Mouse (Mus musculus) megakaryocyte progenitor cell, adult 5-6 weeks (primary cell): ENCODE measurements around the gene Fem1a. TPM values are rescaled to one million over a fixed set of nuclear protein-coding genes. Genes with fewer than 3 reads are reported as not detected.
A peak's percentile ranks its signal among the peaks of the same experiment; 100 is the strongest.

Experiments used
- ATAC-seq: replicated peaks from 2 replicates; pipeline ENCODE4 v1.8.0; 2016; ENCODE audit warnings: mild to moderate bottlenecking, moderate TSS enrichment, inconsistent platforms; ENCODE audit not compliant: poor library complexity
- total RNA-seq, 2 experiments: library from RNA; stranded (forward) in 1 of 2; stranded (reverse) in 1 of 2; fragments of 157-497, 149-512 nt in 1 of 2; fragments of 200-1000 nt in 1 of 2; gene quantifications; 2 replicates each; pipeline versions ENCODE4 v1.2.3 to v1.2.4; 2015 to 2017

The Fem1a gene
- total RNA-seq, 2 experiments from 2014 or later, result 15.3 to 20.7 TPM

DNA sequence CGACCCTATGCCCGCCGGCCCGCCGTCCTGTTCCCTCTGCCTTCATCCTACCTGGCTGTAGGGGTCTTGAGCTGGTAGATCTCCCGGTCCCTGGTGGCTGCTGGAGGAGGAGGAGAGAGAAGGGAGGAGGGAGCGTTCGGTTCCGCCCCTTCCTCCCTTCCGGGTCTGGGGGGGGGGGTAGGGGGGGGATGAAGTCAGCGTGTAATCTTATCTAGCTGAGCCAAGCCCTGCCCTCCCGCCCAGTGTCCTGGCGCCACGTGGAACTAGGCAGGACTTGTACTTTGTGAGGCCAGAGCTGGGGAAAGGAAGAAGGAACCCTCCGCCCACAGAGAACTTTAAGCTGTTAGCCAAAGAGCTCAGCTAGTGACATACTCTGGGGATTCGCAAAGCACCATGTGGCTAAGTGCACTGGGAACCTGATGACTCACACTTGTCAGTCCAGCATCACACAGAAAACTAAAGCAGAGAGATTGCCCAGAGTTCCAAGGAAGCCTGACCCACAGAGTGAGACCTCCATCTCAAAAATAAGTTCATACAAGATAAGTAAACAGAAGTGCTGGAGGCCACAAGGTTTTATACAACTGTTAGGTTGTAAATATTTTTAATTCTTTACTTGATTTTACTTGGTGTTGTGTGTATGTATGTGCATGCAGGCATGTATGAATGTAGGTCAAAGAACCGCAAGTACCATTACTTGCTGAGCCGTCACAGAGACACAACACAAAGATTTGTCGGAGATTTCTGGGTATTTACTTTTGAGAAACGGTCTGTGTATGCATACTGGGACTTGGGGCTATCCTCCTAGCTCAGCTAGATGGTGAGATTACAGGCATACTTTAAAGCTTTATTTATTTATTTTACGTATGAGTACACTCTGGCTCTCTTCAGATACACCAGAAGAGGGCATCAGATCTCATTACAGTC, 20.3 kb downstream of the Fem1a start, which contains the start of gene Ticam1:
Gene Ticam1 (minus strand): TSS at position 144 of the 924 bp plus-strand sequence.
- ATAC-seq, result peak; percentile 84

DNA sequence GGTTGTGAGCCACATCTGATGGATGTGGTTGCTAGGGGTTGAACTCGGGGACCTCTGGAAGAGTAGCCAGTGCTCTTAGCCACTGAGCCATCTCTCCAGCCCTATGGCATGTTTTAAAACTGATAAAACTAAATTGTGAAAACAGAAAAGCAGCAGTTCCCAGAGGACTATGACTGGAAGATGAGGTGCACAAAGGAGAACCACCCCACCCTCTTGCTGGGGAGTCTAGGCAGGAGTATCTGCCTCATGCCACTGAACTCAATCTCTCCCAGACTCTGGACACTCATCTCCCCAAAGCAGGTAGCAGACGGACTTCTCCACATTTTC, 20.9 kb downstream of the Fem1a start:
- no peak for ATAC-seq

DNA sequence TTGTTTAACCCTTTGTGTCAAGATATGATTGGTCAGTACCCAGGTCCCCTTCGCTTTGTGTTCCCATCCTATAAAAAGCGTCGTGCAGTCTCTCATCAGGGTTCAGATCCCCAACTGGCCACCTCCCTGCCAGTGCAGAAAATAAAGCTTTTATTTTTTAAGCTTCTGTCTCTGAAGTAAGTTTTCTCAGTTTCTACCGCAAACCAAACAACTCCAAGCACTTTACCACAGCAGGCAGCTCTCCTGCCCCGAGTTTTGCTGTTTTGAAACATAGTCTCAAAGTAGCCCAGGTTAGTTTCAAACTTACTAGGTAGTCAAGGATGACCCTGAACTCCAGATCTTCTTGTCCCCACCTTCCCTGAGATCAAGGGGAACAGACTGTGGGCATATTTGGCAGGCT, 21.7 kb downstream of the Fem1a start:
- no peak for ATAC-seq

DNA sequence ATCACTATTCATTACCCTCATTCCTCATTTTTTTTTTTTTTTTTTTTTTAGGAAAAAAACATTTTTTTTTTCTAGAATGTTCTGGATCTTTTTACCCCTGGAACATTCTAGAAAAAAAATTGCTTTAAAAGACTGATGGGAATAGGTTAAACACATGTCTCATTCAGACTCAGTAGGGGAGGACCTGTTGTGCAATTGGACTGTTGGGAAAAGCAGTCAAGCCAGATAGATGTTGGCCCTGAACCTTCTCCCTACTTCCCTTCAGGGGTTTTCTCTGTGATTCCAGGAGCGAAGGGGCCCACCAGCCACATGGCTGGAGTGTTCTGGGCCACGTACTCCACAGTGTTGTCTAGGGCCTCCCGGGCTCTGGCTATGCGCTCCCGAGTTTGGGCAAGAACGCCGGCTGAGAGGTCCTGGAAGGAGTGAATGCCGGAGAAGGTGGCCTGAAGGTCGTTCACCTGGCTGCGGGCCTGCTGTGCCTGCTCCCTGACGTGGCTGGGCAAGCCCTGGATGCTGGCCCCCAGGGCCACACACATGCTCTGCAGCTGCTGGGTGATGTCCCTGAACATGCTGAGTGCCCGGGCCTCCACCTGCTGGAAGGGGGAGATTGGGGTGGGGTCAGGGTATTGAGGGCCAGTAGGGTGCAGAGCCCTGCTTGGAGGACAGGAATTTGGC, 23.0 kb downstream of the Fem1a start:
- no peak for ATAC-seq

DNA sequence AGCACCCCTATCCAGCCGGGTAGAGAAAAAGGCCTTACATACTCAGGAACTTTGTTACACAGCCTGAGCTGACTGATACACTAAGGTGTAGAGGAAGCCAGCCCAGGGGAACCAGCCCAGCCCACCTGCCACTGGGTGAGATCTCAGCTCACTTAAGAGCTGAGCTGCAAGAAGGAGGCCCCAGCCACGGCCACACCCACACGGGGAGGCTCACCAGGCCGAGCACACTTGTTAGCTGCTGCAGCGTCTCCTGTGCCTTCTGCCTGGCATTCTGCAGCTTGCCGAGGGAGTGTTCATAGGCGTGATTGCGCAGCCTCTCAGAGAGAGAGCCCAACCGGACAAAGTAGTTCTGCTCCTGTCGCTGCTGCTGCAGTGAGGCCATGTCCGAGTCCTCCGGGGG, 24.6 kb downstream of the Fem1a start:
- ATAC-seq, result peak; percentile 35

DNA sequence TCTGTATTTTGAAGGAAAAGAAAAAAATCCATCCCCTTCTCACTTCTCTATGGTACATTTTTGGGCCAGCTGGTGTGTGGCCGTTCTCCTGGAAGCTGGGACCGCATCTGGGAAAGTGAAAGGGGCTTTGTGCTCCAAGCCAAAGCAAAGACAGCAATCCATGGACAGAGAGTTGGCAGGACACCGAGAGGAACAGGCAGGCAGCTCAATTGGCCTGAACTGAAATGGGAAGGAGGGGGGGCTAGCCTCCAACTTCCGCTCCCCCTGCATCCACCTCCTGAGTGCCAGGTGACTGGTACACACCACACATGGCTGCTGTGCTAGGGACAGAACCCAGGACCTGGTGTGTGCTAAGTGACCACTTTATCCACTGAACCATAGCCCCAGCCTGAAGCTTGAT, 26.2 kb downstream of the Fem1a start:
- ATAC-seq, result no peak

DNA sequence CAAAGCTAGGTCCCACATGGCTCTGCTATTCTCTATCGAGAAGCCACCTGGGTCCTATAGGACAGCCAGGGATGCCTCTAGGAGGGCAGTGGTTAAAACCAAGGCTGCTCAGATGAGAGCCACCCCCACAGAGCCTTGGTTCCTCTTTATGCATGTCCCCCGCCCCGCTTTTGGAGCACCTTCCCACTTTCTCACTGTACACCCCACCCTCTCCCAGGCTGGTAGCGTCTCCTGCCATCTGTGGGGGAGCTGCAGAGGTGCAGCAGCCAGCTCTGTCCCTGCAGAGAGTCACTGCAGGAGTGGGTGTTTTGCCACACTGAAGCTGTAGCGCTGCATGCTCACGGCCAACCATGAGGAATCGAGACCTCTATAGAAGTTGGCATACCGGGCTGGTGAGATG, 26.7 kb downstream of the Fem1a start:
- peak; percentile 54 for ATAC-seq

DNA sequence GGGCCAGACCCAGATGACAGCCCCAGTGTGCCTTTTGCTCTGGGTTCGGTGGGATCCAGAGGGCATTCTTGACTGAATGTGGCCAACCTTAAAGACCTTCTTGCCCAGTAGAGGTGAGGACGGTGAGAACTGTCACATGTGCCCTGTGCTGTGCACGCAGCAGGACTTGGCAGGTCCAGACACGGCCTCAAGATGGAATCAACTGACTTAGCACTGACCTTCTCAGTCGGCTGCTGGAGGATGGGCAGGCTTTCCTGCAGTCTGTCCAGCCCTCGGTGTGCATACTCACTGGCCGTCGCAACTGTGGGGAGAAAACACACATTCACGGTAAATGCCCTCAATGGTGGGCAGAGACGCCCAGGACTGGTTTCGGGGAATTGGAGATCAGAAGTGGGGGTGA, 29.4 kb downstream of the Fem1a start:
- no peak for ATAC-seq

DNA sequence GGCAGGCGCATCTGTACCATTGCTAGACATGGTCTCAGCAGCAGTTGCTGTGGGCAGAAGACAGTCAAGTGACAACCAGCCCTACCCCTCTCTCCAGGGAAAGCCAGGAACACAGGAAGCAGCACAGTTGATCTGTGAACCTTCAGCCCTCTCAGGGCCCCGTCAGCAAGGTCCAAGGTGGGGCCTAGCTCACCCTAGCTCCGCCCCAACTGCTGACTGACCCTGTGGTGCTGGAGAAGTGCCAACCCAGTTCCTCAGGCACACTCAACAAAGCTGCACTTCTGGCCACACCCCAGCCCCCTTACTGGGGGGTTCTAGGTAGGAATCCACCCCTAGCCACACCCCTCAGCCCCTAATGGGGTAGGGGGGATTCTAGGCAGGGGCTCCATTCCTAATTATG, 31.2 kb downstream of the Fem1a start:
- ATAC-seq, result no peak

DNA sequence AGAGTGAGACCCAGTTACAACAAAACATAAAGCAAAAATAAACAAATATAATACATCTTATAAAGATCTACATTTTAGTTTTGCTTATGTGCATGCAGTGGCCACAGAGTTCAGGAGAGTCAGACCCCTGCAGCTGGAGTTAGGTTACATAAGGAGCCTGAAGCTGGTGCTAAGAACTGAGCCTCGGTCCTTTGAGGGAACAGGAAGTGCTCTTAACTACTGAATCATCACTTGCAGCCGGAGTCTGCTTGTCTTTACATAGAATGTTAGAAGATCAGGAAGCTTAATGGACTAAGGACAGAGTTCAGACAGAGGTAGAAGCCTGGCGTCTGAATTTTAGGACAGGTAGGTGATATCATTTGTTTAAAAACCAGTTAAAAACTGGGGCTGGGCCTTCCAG, 32.3 kb downstream of the Fem1a start:
- no peak for ATAC-seq

DNA sequence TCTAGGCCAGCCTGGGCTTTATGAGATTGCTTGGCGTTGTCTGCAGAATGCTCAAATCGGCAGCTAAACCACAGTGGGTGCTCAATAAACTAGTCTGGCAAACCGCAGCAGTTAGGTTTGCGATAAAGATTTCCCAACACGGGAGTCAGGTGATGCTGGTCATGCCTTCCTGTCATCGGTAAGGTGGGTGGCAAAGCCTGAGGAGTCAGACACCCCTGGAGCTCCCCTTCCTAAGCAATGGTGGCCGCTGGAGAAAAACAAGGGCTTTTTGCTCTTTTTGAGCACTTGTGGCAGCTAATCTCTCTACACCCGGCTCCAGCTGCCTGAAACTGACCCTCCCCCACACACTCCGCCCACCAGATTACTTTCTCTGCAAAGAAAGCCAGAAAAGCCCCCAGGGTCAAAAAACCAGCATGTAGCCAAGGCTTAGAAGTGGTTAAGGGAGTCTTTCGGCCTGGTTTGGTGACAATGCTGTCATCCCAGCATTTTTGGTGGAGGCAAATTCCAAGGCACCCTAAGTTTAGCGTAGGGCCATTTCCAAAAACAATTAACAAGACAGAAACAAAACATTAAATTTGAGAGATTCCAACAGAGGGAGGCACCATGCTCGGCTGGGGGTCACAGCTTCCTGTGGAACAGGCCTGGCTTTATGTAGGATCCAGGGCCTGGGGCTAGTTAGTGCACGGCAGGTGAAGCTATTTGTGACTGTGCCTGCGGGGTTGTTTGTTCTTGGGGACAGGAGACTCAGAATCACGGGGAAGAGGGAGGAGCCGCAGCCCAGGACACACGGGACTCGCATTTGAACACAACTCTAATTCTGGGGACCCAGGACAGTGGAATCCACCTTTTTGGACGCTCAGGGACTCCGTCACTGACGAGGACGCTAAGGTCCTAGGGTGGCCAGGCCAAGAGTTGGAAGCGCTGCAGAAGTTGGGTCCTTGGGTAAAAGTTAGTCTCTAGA, 33.0 kb downstream of the Fem1a start:
- peak; percentile 16 for ATAC-seq

DNA sequence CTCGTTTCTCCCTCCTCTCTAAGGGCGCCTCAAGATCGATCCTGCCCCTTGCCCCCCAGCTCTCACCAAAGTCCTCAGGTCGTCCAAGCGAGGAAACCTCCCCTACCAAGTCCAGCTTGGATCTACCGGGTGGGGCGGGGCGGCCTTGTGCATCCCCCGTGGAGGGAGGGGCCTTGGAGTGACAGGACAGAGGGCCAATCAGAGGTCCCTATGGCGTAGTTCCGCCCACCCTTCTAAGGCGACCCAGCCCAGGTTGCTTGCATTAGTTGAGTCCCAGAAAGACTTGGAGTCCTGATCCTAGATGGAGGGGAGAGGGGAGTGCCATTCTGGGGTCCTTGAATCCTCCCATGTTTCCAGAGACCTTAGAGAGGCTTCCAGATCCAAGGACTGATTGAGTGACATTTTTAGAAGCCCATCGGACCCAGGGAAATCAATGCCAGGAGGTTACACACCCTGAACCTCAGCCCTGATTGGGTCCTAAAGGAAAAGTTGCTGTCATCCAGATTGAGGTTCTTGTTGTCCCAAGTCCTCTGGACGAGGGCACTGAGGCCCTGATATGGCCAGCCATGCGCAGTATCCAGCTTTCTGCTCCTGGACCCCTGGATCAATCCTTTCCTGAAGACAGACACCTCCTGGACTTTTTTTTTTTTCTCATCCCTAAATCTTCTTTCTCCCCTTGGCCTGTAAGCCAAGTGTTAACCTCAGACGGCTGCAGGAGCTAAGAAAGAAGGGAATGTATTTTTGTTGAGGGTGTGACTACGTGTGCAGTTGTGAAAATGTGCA, 34.0 kb downstream of the Fem1a start:
- peak; percentile 70 for ATAC-seq

DNA sequence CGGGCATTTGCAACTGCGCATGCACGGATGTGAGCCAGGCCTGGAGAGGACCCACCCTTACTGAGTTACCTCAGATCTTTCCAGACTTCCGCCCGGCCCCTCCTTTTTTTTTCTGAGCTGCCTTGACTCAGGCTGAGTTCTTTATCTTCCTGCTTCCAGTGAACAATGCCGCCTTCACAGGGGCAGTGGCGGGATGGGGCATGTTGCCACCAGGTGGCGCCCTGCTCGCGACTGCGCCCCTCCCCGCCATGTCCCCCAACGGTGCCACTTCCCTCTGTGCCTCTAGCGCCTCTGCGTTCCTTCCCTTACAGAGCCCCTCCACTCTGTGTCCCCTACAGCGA, 34.5 kb downstream of the Fem1a start:
- ATAC-seq, result peak; percentile 83

DNA sequence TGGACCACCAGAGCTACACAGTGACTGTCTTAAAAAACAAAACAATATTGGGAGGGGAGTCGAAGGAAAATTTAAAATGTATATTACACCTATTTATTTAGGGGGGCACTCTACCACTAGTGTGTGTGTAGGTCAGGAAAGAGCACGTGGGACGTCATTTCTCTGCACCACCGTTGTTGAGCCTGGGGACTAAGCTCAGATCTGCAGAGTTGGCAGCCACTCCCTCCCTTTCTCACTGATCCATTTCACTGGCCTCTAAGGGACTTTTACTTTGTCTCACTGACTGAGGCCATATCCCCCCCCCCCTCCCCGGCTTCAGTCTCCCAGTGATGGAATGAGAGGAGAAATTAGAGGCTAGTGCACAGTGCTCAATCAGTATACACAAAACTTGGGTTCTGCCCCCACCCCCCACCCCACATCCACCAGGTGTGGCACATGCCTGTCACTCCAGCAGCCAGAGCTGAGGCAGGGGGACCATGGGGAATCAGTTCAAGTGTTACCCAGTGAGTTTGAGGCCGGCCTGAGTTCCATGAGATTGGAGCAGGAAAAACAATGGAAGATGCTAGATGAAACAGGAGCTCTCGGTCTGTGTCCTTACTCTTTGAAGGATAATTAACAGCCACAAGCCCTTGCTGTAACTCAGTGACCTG, 35.3 kb downstream of the Fem1a start:
- ATAC-seq, result no peak

DNA sequence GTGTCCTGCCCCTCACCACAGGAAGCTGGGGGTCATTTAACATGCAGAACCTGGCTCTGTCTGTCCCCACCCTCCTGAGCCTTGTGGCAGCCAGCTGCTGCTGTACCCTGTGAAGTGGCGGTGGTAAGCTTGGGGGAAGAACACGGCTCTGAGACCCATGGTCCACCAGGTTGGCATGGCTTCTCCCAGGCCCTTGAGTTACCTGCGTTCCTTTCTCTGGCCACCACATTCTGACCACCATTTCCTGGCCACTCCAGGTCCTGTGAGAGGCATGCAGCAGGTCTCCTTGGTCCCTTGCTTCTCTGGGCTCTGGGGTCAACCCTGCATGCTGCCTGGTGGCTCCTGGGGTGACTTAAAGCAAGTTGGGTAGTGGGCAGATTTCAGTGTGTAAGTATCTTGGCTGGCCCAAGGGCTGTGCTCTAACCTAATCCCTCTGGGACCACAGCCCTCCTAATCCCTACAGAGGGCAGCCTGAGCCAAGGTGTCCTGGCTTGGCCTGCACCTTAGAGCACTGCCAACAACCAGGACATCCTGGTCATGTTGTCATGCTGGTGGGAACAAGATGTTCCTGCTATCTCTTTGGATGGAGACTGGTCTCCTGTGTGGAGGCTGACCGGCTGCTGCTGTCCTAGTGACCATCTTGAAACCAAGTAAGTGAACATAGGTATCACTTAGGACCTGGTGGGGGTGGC, 36.1 kb downstream of the Fem1a start, which contains the start of gene Plin3:
Gene Plin3 (minus strand): TSS at position 343 of the 692 bp plus-strand sequence.
- ATAC-seq, result no peak

DNA sequence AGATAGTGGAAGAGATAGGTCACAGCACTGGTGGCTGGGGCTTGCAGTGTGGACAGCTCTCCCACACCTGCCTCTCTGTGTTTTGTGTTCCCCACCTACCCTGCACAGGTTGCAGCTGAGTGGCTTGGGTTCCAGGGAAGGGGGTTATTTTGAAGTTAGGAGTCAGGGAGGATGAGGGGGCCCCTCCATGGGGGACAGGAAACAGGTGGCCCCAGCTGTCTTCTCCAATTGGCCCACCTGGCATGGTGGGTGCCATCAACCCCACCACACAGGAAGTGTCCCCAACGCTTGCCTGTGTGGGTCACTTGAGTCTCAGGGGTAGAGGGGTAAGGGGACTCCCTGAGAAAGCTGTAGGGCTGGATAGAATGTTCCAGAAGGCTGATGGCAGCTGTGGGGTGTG, 36.7 kb downstream of the Fem1a start:
- no peak for ATAC-seq

DNA sequence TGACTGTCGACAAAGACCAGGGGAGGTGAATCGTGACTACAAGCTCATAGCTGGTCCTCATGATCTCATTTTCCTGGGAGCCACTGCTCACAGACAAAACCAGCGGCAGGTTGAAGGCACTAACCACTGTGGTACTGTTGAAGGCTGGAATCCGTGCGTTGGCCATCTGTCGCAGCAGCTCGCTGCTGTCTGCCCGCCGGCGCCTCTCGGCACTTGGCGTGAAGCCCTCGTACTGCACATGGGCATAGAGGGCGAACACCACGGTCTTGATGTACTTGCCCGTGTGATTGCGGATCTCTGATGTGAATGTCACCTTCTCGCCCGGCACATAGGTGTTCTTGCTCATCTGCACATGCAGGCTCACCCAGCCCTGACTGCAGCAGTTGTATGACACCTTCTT, 37.6 kb downstream of the Fem1a start:
- ATAC-seq, result no peak

DNA sequence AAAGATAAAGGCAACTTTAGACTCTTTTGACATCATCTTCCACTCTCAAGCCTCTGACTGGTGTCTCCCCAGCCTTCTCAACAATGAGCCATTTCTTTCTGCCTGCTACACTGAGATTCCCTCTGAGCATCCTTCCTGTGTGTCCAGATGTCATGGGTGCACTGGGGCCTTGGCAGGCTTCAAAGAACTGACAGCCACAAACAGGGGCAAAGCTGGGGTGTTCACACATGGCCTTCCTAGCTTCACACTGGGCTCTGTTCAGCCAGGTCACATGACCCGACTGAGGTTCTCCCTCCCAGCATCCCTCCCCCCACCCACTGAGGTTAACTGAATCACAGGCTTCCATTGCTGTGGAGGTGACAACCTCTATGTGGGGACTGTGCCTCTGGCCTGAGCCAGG, 39.6 kb downstream of the Fem1a start:
- no peak for ATAC-seq

DNA sequence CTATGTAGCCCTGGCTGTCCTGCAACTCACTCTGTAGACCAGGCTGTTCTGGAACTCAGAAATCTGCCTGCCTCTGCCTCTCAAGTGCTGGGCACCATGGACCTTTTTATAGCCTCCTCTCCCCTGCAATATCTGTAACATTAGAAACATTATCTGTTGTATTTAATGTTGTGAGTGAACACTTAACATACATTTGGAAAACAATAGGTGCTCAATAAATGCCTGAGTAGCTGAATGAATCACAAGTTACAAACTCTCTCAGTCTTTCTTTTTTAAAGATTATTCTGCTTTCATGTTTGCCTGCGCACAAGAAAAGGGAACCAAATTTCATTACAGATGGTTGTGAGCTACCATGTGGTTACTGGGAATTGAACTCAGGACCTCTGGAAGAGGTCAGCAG, 41.6 kb downstream of the Fem1a start:
- no peak for ATAC-seq
